Mouse (Mus musculus) cerebellum, postnatal 10 days (tissue): ENCODE data around the gene Olfr1395.
"Not testable (repeated sequence)": the region's sequence is repeated elsewhere in the genome, so short reads cannot be mapped to it uniquely, and the experiment has no call there.

ENCODE experiments used
- DNase-seq, 2 experiments: peaks; one replicate each; pipeline ENCODE4 v3.0.0; 2021; ENCODE audit warnings: mixed read lengths in 2 of 2

The Olfr1395 gene

DNA sequence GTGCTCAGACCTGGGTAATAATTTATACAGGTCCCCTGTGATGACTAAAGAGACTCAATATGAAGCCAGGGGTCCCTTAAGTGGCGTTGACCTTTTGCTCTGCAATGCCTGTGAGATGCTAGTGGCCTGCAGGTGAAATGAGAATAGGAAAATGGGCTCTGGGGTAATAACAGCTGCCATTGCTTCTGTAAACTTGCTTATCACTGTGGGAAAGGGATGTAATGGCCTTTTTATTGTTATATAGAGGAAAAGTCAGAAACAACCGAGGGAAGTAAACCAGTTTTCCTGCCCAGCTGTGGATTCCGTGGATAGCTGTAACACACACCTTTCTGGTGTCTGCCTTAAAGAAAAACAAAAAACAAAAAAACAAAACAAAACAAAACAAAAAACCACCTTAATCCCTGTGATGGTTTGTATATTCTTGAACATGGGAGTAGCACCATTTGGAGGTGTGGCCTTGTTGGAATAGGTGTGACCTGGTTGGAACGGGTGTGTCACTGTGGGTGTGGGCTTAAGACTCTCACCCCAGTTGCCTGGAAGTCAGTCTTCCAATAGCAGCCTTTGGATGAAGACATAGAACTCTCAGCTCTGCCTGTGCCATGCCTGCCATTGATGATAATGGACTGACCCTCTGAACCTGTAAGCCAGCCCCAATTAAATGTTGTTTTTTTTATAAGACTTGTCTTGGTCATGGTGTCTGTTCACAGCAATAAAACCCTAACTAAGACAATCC is 34.1 kb downstream of the Olfr1395 start:
- DNase-seq: not testable (repeated sequence)

DNA sequence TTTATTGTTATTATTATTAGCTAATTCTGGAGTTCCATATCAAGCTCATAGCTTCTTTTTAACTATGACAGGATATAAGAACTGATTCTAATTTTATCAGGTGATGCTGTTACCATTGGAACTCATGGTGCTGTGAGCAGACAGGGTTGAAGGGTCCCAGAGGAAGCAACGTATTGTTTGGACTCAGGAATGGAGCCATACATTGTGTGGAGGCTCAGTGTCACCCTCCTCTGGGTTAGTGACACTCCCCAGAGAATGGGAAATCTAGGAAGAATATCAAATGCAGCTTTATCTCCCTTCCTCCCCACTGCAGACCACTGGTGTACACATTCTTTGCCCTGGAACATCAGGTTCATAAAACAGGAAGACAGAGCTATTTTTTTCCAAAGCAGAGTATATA is 41.1 kb downstream of the Olfr1395 start:
- DNase-seq: no peak

DNA sequence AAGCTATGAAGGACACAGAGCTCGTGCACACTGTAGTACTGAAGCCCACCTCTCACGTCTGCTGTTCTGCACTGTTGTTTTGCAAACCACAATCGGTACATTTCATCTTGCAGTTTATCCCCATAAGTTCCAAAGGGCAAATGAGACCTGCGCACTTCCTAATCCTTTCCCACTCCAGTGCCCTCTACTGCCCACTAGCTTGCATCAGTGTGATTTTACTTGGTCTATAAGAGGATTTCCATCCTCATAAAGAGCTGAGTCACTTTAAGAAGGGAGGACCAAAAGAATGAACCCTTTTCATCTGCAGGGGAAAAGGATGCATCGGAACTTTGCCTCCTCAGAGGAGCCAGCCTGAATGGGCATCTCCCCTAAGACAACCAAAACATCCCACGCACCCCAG is 44.4 kb downstream of the Olfr1395 start:
- no peak for DNase-seq

DNA sequence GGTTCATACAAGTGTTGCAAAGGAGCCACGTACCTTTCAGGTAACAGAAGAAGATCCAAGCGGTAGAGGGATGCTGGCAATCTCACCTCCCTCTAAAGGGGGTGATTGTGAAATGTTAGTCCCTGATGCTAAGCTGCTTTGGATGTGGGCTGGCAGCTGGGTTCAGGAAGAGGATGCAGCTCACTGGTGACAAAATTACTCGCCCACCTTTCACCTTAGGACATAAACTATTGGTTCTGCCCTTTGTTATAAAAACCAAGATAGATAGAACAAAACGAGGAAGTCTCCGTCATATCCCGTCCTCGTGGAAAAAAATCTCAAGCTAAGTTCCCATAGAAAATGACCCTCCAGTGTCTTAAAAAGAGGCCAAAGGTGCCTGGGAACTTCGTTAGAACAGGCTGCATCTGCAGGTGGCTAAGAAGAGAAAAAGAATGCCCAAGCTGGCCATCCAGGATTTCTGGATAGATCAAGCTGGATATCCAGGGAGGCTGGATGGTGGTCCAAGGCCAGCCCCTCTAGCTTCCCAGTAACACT is 44.9 kb downstream of the Olfr1395 start, which contains the start of gene Btnl9:
TSS of gene Btnl9 (minus strand) at position 205 of the 534 bp plus-strand sequence.
- DNase-seq: no peak

DNA sequence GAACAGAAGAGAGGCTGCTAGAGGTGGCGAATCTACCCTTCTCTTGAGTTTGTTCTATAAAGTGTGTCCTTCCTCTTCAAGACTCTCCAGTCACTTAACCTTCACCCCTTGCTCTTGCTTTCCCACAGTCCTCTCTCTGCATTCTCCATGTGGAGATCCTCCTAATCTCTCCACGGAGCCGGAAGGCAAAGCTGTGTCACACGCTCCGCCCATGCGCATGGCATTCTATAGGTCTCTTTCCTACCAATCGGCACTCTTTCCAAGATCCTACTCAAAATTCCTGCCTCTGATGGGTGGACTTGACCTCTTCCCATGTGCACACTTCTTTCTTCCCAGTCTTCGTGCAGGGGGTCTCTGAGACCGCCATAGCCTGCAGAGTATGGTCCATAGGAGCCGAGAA is 45.6 kb downstream of the Olfr1395 start:
- DNase-seq: no peak

DNA sequence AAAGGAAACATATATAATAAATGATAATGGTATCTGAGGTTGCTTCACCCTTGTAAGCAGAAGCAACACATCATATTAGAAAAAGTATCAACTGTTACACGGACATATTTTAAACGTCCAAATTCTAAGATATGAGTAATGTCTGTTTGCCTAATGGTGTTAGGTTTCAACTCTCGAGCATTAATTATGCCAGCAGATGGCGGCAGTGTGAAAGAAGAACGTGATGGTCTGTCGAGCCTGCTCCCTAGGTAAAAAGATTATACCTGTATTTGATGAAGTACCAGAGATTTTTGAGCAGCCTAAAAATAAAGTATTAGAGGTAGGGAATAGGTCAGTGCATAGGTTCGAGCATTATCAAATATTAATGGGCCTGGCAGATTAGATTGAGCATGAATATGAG is 47.7 kb downstream of the Olfr1395 start:
- DNase-seq: peak; percentile 83 to 84

DNA sequence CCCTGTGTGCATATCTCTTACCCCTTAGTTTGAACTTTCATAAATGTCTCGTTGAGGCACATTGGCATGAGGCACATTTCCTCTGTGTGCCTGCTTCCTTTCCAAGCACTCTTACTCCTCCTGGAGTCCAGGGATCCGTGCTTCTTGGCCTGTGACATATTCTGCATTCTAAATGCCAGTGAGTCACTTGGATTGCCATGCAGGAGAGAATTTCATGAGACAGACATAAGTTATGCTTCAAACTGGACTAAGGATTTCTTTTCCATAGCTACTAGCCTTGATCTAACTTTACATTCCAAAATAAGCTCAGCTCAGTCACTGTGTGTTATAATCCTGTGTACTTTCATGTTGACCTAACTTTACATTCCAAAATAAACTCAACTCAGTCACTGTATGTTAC is 49.0 kb downstream of the Olfr1395 start:
- no peak for DNase-seq

DNA sequence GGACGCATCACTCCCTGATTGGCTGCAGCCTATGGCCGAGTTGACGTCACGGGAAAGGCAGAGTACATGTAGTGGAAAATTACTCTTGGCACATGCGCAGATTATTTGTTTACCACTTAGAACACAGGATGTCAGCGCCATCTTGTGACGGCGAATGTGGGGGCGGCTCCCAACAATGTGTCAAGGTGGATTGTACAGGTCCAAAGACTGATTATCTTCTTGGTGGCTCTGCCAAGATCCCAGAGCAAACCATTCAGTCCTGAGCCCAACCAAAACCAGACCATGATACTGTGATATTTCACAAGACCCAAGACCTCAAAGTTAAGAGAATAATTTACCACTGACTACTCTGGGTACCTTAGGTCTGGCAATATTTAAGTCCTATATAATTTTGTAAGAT is 52.7 kb downstream of the Olfr1395 start:
- not testable (repeated sequence) for DNase-seq

DNA sequence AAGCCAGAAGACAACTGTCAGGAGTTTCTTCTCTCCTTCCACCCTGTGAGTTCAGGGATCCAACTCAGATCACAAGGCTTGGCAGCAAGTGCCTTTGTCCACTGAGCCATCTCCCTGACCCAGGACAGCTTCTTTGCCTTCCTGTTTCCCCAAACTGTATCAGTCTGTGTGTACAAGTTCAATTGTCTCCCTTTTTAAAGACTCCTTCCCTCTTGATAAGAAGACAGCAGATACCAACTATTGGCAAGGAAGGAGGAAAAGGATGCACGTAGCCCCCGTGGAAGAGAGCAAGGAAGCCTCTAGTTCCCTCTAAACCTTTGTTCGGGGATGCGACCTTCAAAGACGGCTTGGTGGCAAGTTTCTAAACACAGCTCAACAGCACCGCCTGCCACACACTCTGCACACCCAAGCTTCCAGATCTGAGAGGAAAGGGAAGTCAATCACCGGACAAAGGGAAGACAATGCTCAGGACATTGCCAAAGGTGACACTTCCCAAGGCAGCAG is 53.8 kb downstream of the Olfr1395 start:
- no peak for DNase-seq
